Mouse (Mus musculus) 3T3-L1 (cell line): ENCODE results near the gene Faap20.
"Not testable (repeated sequence)": the region's sequence is repeated elsewhere in the genome, so short reads cannot be mapped to it uniquely, and the experiment has no call there.

Experiments used
- DNase-seq: peaks from one replicate; pipeline ENCODE4 v3.0.0-alpha.2; 2015; ENCODE audit warnings: low read depth, low spot score

The Faap20 gene

DNA sequence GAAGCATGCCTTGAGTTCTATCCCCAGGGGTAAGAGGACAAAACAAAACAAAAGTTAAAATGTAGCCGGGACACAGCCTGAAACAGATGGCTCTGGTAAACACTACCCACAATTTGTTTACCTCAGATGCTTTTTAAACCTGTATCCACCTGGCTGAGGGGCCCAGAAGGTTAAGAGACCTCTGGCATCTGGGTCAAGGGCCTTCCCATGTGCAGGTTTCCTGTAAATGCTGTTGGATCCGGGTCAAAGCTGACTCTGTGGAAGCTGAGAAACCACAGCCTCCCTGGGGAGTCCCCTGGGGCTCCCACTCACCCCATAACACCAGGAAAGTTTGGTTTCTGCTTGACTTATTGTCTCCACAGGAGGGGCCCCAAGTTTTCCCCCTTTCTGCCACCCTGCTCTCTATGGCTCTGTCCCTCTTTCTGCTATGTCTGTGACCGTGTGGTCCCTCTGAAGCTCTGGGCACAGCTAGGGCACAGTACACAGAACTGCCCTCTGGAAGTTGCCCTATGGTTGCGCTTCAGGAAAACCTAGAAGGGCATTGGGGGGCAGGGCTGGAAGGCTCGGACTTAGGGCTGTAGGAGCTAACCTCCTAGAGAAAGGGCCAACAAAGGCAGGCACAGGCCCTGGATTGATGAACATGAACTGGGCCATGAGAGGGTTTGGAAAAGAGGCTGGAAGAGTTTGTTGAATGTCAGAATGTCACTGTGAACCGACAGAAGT, 3.7 kb upstream of the Faap20 start:
- peak; percentile 49 for DNase-seq

- no peak for DNase-seq
Measured at GRCm38 (mm10) chr4:155246691-155247105, 2.9 kb upstream of the Faap20 start.

GRCm38 (mm10) chr4:155248054-155248453, 1.5 kb upstream of the Faap20 start:
- not testable (repeated sequence) for DNase-seq

DNA sequence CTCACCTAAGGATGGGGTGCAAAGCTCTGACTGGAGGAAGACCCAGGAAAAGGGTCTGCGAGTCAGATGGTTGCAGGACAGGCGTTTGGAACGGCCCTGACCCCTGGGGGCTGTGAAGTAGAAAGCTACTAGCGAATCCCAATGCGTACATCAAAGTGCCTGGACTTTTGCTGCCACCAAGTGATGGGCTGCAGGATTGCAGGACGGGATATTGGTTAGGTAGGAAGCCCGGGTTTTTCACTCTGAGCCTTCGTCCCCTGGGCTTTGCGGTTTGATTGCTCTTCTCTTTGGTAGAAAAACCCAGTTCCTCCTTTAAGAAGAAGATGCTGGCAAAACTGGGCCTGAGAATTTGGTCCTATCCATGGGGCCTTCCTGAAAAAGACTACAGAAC, 350 bp upstream of the Faap20 start:
- DNase-seq: peak; percentile 99

- DNase-seq: no peak
Measured at GRCm38 (mm10) chr4:155250361-155251117, 937 bp downstream of the Faap20 start.

DNA sequence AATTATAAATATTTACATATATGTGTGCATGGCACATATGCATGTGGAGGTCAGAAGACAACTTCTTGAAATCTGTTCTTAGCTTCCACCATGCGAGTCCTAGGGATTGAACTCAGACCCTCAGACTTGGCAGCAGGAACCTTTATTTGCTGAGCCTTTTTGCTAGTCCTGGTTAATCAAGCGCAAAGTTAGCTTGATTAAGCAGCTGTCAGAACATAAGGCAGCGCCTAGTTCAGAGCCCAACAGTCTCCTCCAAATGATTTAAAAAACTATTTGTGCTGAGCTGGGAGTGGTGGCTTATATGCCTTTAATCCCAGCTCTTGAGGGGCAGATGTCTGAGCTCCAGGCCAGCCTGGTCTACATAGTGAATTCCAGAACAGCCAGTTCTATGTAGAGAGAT, 1.5 kb downstream of the Faap20 start:
- DNase-seq: no peak

DNA sequence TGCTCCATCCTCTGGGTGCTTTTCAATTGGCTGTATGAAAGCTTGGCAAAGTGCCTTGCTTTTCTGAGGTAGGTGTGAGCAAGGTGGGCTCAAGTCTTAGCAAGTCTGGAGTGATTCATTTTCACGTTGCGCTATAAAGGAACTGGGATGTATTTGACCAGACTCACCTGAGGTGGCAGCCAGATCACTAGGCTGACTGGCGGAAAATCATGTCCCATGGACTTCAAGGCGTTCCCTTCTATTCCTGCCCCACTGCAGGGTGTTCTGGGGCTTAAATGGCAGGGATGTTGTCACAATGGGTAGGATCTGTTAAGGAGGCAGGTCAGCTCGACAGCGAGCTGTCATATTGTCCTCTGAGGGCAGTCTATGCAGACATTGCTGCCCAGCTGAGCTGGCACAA, 2.7 kb downstream of the Faap20 start:
- DNase-seq: no peak

- no peak for DNase-seq
Measured at GRCm38 (mm10) chr4:155264521-155265321, 15.1 kb downstream of the Faap20 start.

GRCm38 (mm10) chr4:155267047-155267543, 17.5 kb downstream of the Faap20 start:
- DNase-seq: peak; percentile 59

DNA sequence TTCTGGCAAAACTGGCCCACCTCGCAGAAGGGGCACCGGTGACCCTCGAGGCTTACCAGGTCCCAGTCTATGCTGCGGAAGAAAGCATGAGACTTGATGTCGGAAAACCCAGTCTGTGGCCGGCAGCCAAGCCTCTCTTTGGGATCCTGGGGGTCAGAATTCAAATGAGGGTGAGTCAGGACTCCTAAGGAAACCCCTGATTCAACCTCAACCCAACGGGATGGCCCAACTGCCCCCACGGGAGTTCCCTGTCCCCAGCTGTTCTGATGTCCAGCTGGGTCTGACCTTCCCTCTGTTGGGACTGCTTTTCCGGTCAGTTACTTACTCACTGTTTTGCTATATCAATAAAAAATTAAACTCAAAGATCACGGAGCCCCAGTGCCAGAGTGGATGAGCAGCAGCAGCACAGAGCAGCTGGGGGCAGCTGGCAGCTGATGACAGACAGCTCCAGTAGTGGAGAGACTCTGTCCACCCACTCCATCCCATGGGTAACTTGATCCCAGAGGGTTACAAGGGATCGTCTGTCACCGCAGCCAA, 18.1 kb downstream of the Faap20 start:
- peak; percentile 69 for DNase-seq

- peak; percentile 73 for DNase-seq
Measured at GRCm38 (mm10) chr4:155268382-155268781, 18.8 kb downstream of the Faap20 start.

GRCm38 (mm10) chr4:155274451-155274850, 24.8 kb downstream of the Faap20 start:
- no peak for DNase-seq

DNA sequence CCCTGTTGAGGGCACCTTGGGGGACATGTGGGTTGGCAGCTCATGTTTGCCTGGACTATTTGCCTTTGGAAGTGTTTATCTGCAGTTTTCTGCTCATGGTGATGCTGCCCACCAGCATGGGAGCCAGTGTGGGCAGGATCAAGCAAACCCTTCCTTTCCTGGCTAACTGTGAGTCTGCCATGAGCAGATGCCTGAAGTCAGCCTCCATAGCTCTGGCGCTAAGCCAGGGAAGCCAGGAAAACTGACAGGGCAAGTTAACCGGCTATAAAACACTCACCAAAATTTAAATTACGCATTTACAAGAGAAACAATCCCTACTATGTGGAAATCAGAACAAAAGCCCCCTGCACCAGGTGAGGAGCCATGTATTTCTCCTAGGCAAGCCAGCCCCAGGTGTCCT, 25.2 kb downstream of the Faap20 start:
- no peak for DNase-seq

GRCm38 (mm10) chr4:155277963-155278362, 28.4 kb downstream of the Faap20 start:
- no peak for DNase-seq

DNA sequence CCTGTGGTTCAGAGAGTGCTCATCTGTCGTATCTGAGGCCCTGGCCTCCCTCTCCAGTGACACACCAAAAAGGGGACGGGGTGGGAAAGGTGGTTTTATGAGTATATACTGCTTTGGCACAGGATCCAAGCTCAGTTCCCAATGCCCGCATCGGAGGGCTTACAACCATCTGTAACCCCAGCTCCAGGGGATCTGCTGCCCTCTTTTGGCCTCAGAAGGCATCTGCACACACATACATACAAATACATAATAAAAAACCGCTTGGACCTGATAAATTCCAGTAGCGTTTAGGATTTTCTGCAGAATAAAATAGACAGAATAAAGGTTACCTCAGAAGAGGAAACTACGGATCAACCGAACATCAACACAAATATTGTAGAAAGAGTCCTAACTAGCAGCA, 29.5 kb downstream of the Faap20 start:
- DNase-seq: no peak

- peak; percentile 80 for DNase-seq
Measured at GRCm38 (mm10) chr4:155279926-155280767, 30.5 kb downstream of the Faap20 start.

GRCm38 (mm10) chr4:155280768-155281121, 31.1 kb downstream of the Faap20 start:
- no peak for DNase-seq

DNA sequence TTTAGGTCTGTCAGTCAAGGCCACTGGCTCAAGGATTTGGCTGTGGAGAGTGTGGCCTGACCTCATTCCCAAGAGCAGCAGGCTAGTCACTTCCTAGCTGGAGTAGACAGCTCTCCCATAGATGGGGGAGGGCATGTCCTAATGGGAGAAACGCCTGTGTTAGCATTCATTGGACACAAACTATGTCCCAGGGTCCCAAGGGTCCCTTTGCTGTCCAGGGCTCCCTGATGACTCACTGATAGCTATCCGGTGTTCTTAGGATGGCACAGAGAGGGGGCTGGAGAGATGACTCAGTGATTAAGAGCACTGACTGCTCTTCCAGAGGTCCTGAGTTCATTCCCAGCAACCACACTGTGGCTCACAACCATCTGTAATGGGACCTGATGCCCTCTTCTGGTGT, 31.6 kb downstream of the Faap20 start:
- peak; percentile 84 for DNase-seq

GRCm38 (mm10) chr4:155281652-155282051, 32.0 kb downstream of the Faap20 start:
- peak; percentile 80 for DNase-seq

DNA sequence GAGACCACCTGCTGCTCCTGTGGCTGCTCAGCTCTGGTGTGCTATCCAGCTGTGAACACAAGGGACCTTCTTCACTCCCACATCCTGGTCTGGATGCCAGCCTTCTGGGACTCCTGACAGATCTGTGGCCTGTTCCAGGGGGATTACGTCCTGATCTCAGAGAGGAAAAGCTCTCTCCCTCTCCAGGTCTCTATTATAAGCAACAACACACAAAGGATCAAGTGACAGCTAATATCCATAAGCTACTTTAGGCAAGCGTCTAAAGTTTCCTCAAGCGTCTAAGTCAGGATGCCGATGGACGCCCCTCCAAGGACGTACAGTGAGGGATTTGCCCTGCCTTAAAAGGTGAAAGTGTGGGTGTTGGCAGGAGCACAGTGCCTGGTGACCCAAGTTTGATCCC, 32.6 kb downstream of the Faap20 start:
- DNase-seq: peak; percentile 49

- peak; percentile 82 for DNase-seq
Measured at GRCm38 (mm10) chr4:155283001-155283503, 33.5 kb downstream of the Faap20 start.
